15 mouse cellular contexts compared by ENCODE assay signal in genomic region chr6:95198611-95199010, GRCm38 (mm10).
DNase-seq lines count a peak whose midpoint lies in the region; ATAC-seq and TF ChIP-seq lines count a peak whose summit lies in the region.
"Had no signal": no experiment of that assay in that cellular context is flagged by ENCODE, and none has a peak within 500 bp of the region (broad histone marks: within the 10 kb centered on the region; RNA-seq: fewer than 3 reads in every experiment).

No protein-coding gene starts in this region.

- WGBS in hindbrain, embryonic 10.5 days = 84% methylated on average over 6 of the region's 6 CpGs
- WGBS in hindbrain, postnatal 0 days = 68% methylated on average over 6 of the region's 6 CpGs
- WGBS in neural tube, embryonic 15.5 days = 87% methylated on average over 6 of the region's 6 CpGs
- 89% methylated on average over 6 of the region's 6 CpGs for WGBS in kidney, adult 2 months

- DNase-seq in hindbrain, embryonic 10.5 days (ENCODE audit: low spot score) = no peak
- DNase-seq in hindbrain, postnatal 0 days (ENCODE audit: low spot score) = no peak
- peak; percentile 50 to 69 for DNase-seq in frontal cortex, postnatal 36 days (ENCODE audit: low spot score in 2 of 2)
- peak in 1 of 2 experiments; percentile 41 for DNase-seq in left cerebral cortex, adult 2 months (ENCODE audit: extremely low spot score in 1 of 2, low spot score in 2 of 2)
- peak; percentile 22 for DNase-seq in right cerebral cortex, postnatal 14 days
- no peak for DNase-seq in thymus, adult 18-20 months
- DNase-seq in kidney, adult 2 months = no peak
- DNase-seq: cerebellum, adult 9-10 months; gastrocnemius, postnatal 36 days; kidney, adult 11 months; kidney, postnatal 36 days had no signal

- H3K4me2 ChIP-seq in hindbrain, postnatal 0 days (ENCODE audit: low read depth, low read length) = no peak overlapping the region
- no peak overlapping the region for H3K4me2 ChIP-seq in neural tube, embryonic 15.5 days
- H3K4me2 ChIP-seq: embryonic facial prominence, embryonic 15.5 days; forebrain, embryonic 15.5 days; heart, embryonic 13.5 days had no signal

- peaks cover 18% of the 10 kb centered on the region for H3K4me1 ChIP-seq in hindbrain, embryonic 10.5 days (replicated peaks)
- peaks cover 10% of the 10 kb centered on the region; the same call in 1 of the 2 replicates for H3K4me1 ChIP-seq in hindbrain, postnatal 0 days (ENCODE audit: insufficient read depth, low read length)
- peaks cover 17% of the 10 kb centered on the region for H3K4me1 ChIP-seq in neural tube, embryonic 15.5 days
- H3K4me1 ChIP-seq in kidney, adult 2 months (ENCODE audit: control insufficient read depth, insufficient read depth, low read length) = no peaks in the 10 kb centered on the region

- H3K36me3 ChIP-seq in hindbrain, embryonic 10.5 days = no peaks in the 10 kb centered on the region
- no peaks in the 10 kb centered on the region for H3K36me3 ChIP-seq in hindbrain, postnatal 0 days (ENCODE audit: insufficient read depth, low read length)
- no peaks in the 10 kb centered on the region for H3K36me3 ChIP-seq in neural tube, embryonic 15.5 days
- H3K36me3 ChIP-seq in kidney, adult 2 months (ENCODE audit: control insufficient read depth, insufficient read depth, low read length) = no peaks in the 10 kb centered on the region
- H3K36me3 ChIP-seq: embryonic facial prominence, embryonic 15.5 days; forebrain, embryonic 15.5 days; heart, embryonic 13.5 days had no signal

- ATAC-seq in hindbrain, postnatal 0 days = no peak
- no peak for ATAC-seq in neural tube, embryonic 15.5 days (ENCODE audit: low FRiP score)
- ATAC-seq: forebrain, embryonic 15.5 days had no signal

- H3K9me3 ChIP-seq in hindbrain, embryonic 10.5 days = no peaks in the 10 kb centered on the region
- H3K9me3 ChIP-seq in hindbrain, postnatal 0 days (ENCODE audit: low read length) = no peaks in the 10 kb centered on the region
- no peaks in the 10 kb centered on the region for H3K9me3 ChIP-seq in neural tube, embryonic 15.5 days (replicated peaks)
- H3K9me3 ChIP-seq: embryonic facial prominence, embryonic 15.5 days; forebrain, embryonic 15.5 days; heart, embryonic 13.5 days had no signal

- 0 out of 2 replicates have a peak overlapping the region, but pooled peaks have one; percentile 35 for H3K27ac ChIP-seq in hindbrain, embryonic 10.5 days
- H3K27ac ChIP-seq in hindbrain, postnatal 0 days = no peak overlapping the region
- H3K27ac ChIP-seq in left cerebral cortex, adult 2 months = peak overlapping the region; percentile 37
- H3K27ac ChIP-seq in neural tube, embryonic 15.5 days (replicated peaks) = no peak overlapping the region
- no peak overlapping the region for H3K27ac ChIP-seq in kidney, adult 2 months (ENCODE audit: insufficient read depth, low read depth, low read length)
- H3K27ac ChIP-seq: embryonic facial prominence, embryonic 15.5 days; forebrain, embryonic 15.5 days; heart, embryonic 13.5 days had no signal

- H3K9ac ChIP-seq in hindbrain, postnatal 0 days (replicated peaks; ENCODE audit: low read length) = no peak overlapping the region
- H3K9ac ChIP-seq in neural tube, embryonic 15.5 days (replicated peaks) = no peak overlapping the region
- H3K9ac ChIP-seq: embryonic facial prominence, embryonic 15.5 days; forebrain, embryonic 15.5 days; heart, embryonic 13.5 days had no signal

- no peak for TF ChIP-seq POLR2A in kidney, adult 2 months (IDR thresholded peaks at IDR 0.05; ENCODE audit: low read depth, low read length)

- TF ChIP-seq CTCF in hindbrain, postnatal 0 days (IDR thresholded peaks at IDR 0.05; ENCODE audit: low read depth) = no peak
- no peak for TF ChIP-seq CTCF in left cerebral cortex, adult 2 months (IDR thresholded peaks at IDR 0.05)
- no peak for TF ChIP-seq CTCF in kidney, adult 2 months (conservative IDR thresholded peaks at IDR 0.05; ENCODE audit: insufficient read depth, insufficient read length, low read depth, low read length)

- no peaks in the 10 kb centered on the region for H3K27me3 ChIP-seq in hindbrain, embryonic 10.5 days (ENCODE audit: insufficient read depth, poor library complexity, severe bottlenecking)
- H3K27me3 ChIP-seq in hindbrain, postnatal 0 days (ENCODE audit: insufficient read depth, low read length) = no peaks in the 10 kb centered on the region
- no peaks in the 10 kb centered on the region for H3K27me3 ChIP-seq in neural tube, embryonic 15.5 days (replicated peaks)
- no peaks in the 10 kb centered on the region; the same call in 1 of the 2 replicates for H3K27me3 ChIP-seq in kidney, adult 2 months (replicated peaks; ENCODE audit: control insufficient read depth, insufficient read depth, low read length)
- H3K27me3 ChIP-seq: embryonic facial prominence, embryonic 15.5 days; forebrain, embryonic 15.5 days; heart, embryonic 13.5 days had no signal

- intact Hi-C loops in left cerebral cortex, adult 2 months (cut with DNase I) = loop anchor here (2.0 kb wide), 1 partner anchor 46 kb away; no protein-coding TSS in a partner anchor

- no peak overlapping the region for H3K4me3 ChIP-seq in hindbrain, embryonic 10.5 days
- H3K4me3 ChIP-seq in hindbrain, postnatal 0 days (ENCODE audit: low read length) = no peak overlapping the region
- H3K4me3 ChIP-seq in left cerebral cortex, adult 2 months = no peak overlapping the region
- H3K4me3 ChIP-seq in neural tube, embryonic 15.5 days (replicated peaks) = no peak overlapping the region
- H3K4me3 ChIP-seq in kidney, adult 2 months (ENCODE audit: insufficient read depth, low read depth, low read length) = no peak overlapping the region
- H3K4me3 ChIP-seq: embryonic facial prominence, embryonic 15.5 days; forebrain, embryonic 15.5 days; heart, embryonic 13.5 days had no signal

Comparison
In these comparisons a context has a peak if more than half of its experiments do, and no peak if none do; other contexts are left out.
1. H3K27ac ChIP-seq: peak in hindbrain, embryonic 10.5 days (single experiment) and left cerebral cortex, adult 2 months (single experiment); none in hindbrain, postnatal 0 days (single experiment), neural tube, embryonic 15.5 days (single experiment) and kidney, adult 2 months (single experiment).
2. DNase-seq: peak in frontal cortex, postnatal 36 days (2 of 2) and right cerebral cortex, postnatal 14 days (single experiment); none in hindbrain, embryonic 10.5 days (single experiment), hindbrain, postnatal 0 days (single experiment), thymus, adult 18-20 months (0 of 2) and kidney, adult 2 months (single experiment).